Mouse (Mus musculus): ENCODE data around the gene Sec14l3.
"Not testable (repeated sequence)": the region's sequence is repeated elsewhere in the genome, so short reads cannot be mapped to it uniquely, and the experiment has no call there.

The Sec14l3 gene

GRCm38 (mm10) chr11:4064627-4065122 is at the start of gene Sec14l3:
Gene Sec14l3 (plus strand): TSS chr11:4064841.
- no peak for DNase-seq (ENCODE audit: low spot score in 2 of 2)

- DNase-seq (ENCODE audit: low spot score in 2 of 2): not testable (repeated sequence)
These were observed 48.8 kb upstream of the Sec14l3 start for GRCm38 (mm10) chr11:4015796-4016195.

GRCm38 (mm10) chr11:4022111-4022510 is 42.5 kb upstream of the Sec14l3 start:
- DNase-seq (ENCODE audit: low spot score in 2 of 2): not testable (repeated sequence)

- DNase-seq (ENCODE audit: low spot score in 2 of 2): no peak
These were observed 41.3 kb upstream of the Sec14l3 start for GRCm38 (mm10) chr11:4023321-4023720.

- DNase-seq (ENCODE audit: low spot score in 2 of 2): no peak
These were observed 37.6 kb upstream of the Sec14l3 start for GRCm38 (mm10) chr11:4027066-4027465.

GRCm38 (mm10) chr11:4027561-4028334 is 36.9 kb upstream of the Sec14l3 start:
- DNase-seq (ENCODE audit: low spot score in 2 of 2): no peak

GRCm38 (mm10) chr11:4029343-4029742 is 35.3 kb upstream of the Sec14l3 start:
- DNase-seq (ENCODE audit: low spot score in 2 of 2): no peak

GRCm38 (mm10) chr11:4031126-4031941 is 33.3 kb upstream of the Sec14l3 start, which contains the start of gene Sec14l4:
Gene Sec14l4 (plus strand): TSS chr11:4031462.
- no peak for DNase-seq (ENCODE audit: low spot score in 2 of 2)

- no peak for DNase-seq (ENCODE audit: low spot score in 2 of 2)
These were observed 32.7 kb upstream of the Sec14l3 start for GRCm38 (mm10) chr11:4031961-4032360.

- DNase-seq (ENCODE audit: low spot score in 2 of 2): no peak
These were observed 31.2 kb upstream of the Sec14l3 start for GRCm38 (mm10) chr11:4033471-4033870.

GRCm38 (mm10) chr11:4034169-4034568 is 30.5 kb upstream of the Sec14l3 start:
- no peak for DNase-seq (ENCODE audit: low spot score in 2 of 2)

GRCm38 (mm10) chr11:4035116-4035892 is 29.3 kb upstream of the Sec14l3 start:
- no peak for DNase-seq (ENCODE audit: low spot score in 2 of 2)

GRCm38 (mm10) chr11:4035916-4036315 is 28.7 kb upstream of the Sec14l3 start:
- DNase-seq (ENCODE audit: low spot score in 2 of 2): no peak

GRCm38 (mm10) chr11:4036365-4037084 is 28.1 kb upstream of the Sec14l3 start:
- no peak for DNase-seq (ENCODE audit: low spot score in 2 of 2)

- no peak for DNase-seq (ENCODE audit: low spot score in 2 of 2)
These were observed 24.7 kb upstream of the Sec14l3 start for GRCm38 (mm10) chr11:4039951-4040350.

- no peak for DNase-seq (ENCODE audit: low spot score in 2 of 2)
These were observed 23.5 kb upstream of the Sec14l3 start for GRCm38 (mm10) chr11:4041123-4041625.

GRCm38 (mm10) chr11:4043081-4043480 is 21.6 kb upstream of the Sec14l3 start:
- no peak for DNase-seq (ENCODE audit: low spot score in 2 of 2)

GRCm38 (mm10) chr11:4046526-4046925 is 18.1 kb upstream of the Sec14l3 start:
- no peak for DNase-seq (ENCODE audit: low spot score in 2 of 2)

GRCm38 (mm10) chr11:4047766-4048165 is 16.9 kb upstream of the Sec14l3 start:
- DNase-seq (ENCODE audit: low spot score in 2 of 2): no peak

GRCm38 (mm10) chr11:4048438-4048837 is 16.2 kb upstream of the Sec14l3 start:
- DNase-seq (ENCODE audit: low spot score in 2 of 2): no peak

- peak; percentile 20 to 53 for DNase-seq (ENCODE audit: low spot score in 2 of 2)
These were observed 11.1 kb upstream of the Sec14l3 start for GRCm38 (mm10) chr11:4053586-4053985.
